Mouse (Mus musculus): Measurements from ENCODE around the gene F3. TPM values are rescaled to one million over a fixed set of nuclear protein-coding genes. Genes with fewer than 3 reads are reported as not detected.

F3 gene
- polyA plus RNA-seq, 1 experiment from 2014 or later = 6.3 TPM

- WGBS = 74% methylated on average over 7 of the region's 7 CpGs
- H3K4me2 ChIP-seq = no peak overlapping the region
- ATAC-seq (ENCODE audit: insufficient number of reproducible peaks, low FRiP score) = no peak
- no peaks in the 10 kb centered on the region for H3K36me3 ChIP-seq
- H3K9ac ChIP-seq = no peak overlapping the region
- no peak overlapping the region for H3K27ac ChIP-seq (ENCODE audit: poor library complexity, severe bottlenecking)
- H3K27me3 ChIP-seq (replicated peaks) = no peaks in the 10 kb centered on the region
- H3K4me1 ChIP-seq (replicated peaks) = peaks cover 43% of the 10 kb centered on the region
- no peaks in the 10 kb centered on the region for H3K9me3 ChIP-seq (replicated peaks)
- H3K4me3 ChIP-seq = no peak overlapping the region
These were observed 12.3 kb upstream of the F3 start for GRCm38 (mm10) chr3:121710894-121711531.

- Histone ChIP-seq H3K4me2 (no peak overlapping the region), H3K27ac (ENCODE audit: poor library complexity, severe bottlenecking) (no peak overlapping the region), H3K4me3 (no peak overlapping the region), H3K4me1 (replicated peaks) (peaks cover 43% of the 10 kb centered on the region), H3K27me3 (replicated peaks) (no peaks in the 10 kb centered on the region), H3K9ac (no peak overlapping the region), H3K36me3 (no peaks in the 10 kb centered on the region), H3K9me3 (replicated peaks) (no peaks in the 10 kb centered on the region)
- no peak for ATAC-seq (ENCODE audit: insufficient number of reproducible peaks, low FRiP score)
- 71% methylated on average over 4 of the region's 4 CpGs for WGBS
These were observed 11.1 kb upstream of the F3 start for GRCm38 (mm10) chr3:121712222-121712621.

GRCm38 (mm10) chr3:121713151-121713701, 10.1 kb upstream of the F3 start:
- peaks cover 43% of the 10 kb centered on the region for H3K4me1 ChIP-seq (replicated peaks)
- no peak overlapping the region for H3K4me3 ChIP-seq
- no peak overlapping the region for H3K27ac ChIP-seq (ENCODE audit: poor library complexity, severe bottlenecking)
- no peaks in the 10 kb centered on the region for H3K9me3 ChIP-seq (replicated peaks)
- ATAC-seq (ENCODE audit: insufficient number of reproducible peaks, low FRiP score) = peak; percentile 39
- H3K4me2 ChIP-seq = peak overlapping the region; percentile 48
- no peaks in the 10 kb centered on the region for H3K27me3 ChIP-seq (replicated peaks)
- WGBS = 24% methylated on average over 17 of the region's 17 CpGs
- H3K36me3 ChIP-seq = no peaks in the 10 kb centered on the region
- 0 out of 2 replicates have a peak overlapping the region, but pooled peaks have one; percentile 28 for H3K9ac ChIP-seq

GRCm38 (mm10) chr3:121713816-121714215, 9.5 kb upstream of the F3 start:
- Histone ChIP-seq H3K27ac (ENCODE audit: poor library complexity, severe bottlenecking) (no peak overlapping the region), H3K4me2 (peak overlapping the region; percentile 48), H3K9me3 (replicated peaks) (no peaks in the 10 kb centered on the region), H3K9ac (no peak overlapping the region), H3K4me1 (replicated peaks) (peaks cover 43% of the 10 kb centered on the region), H3K4me3 (no peak overlapping the region), H3K27me3 (replicated peaks) (no peaks in the 10 kb centered on the region), H3K36me3 (no peaks in the 10 kb centered on the region)
- 71% methylated on average over 8 of the region's 8 CpGs for WGBS
- 0 out of 2 replicates have a peak, but pooled peaks have one; percentile 29 for ATAC-seq (ENCODE audit: insufficient number of reproducible peaks, low FRiP score)

- Histone ChIP-seq H3K27me3 (replicated peaks) (0 out of 2 replicates have a peak, but pooled peaks cover 1% of the 10 kb centered on the region), H3K9ac (no peak overlapping the region), H3K9me3 (replicated peaks) (no peaks in the 10 kb centered on the region), H3K4me3 (no peak overlapping the region), H3K36me3 (no peaks in the 10 kb centered on the region), H3K4me1 (replicated peaks) (peaks cover 43% of the 10 kb centered on the region), H3K4me2 (no peak overlapping the region), H3K27ac (ENCODE audit: poor library complexity, severe bottlenecking) (no peak overlapping the region)
- 54% methylated on average over 2 of the region's 2 CpGs for WGBS
- ATAC-seq (ENCODE audit: insufficient number of reproducible peaks, low FRiP score) = no peak
These were observed 8.9 kb upstream of the F3 start for GRCm38 (mm10) chr3:121714461-121714860.

- no peak overlapping the region for H3K4me3 ChIP-seq
- peaks cover 43% of the 10 kb centered on the region for H3K4me1 ChIP-seq (replicated peaks)
- no peak overlapping the region for H3K9ac ChIP-seq
- H3K9me3 ChIP-seq (replicated peaks) = no peaks in the 10 kb centered on the region
- H3K27ac ChIP-seq (ENCODE audit: poor library complexity, severe bottlenecking) = no peak overlapping the region
- H3K4me2 ChIP-seq = no peak overlapping the region
- 0 out of 2 replicates have a peak, but pooled peaks cover 4% of the 10 kb centered on the region for H3K27me3 ChIP-seq (replicated peaks)
- no peaks in the 10 kb centered on the region for H3K36me3 ChIP-seq
- ATAC-seq (ENCODE audit: insufficient number of reproducible peaks, low FRiP score) = no peak
These were observed 8.0 kb upstream of the F3 start for GRCm38 (mm10) chr3:121715336-121715735.

- ATAC-seq (ENCODE audit: insufficient number of reproducible peaks, low FRiP score) = no peak
- Histone ChIP-seq H3K9ac (no peak overlapping the region), H3K36me3 (no peaks in the 10 kb centered on the region), H3K4me1 (replicated peaks) (peaks cover 40% of the 10 kb centered on the region), H3K27me3 (replicated peaks) (0 out of 2 replicates have a peak, but pooled peaks cover 4% of the 10 kb centered on the region), H3K4me2 (no peak overlapping the region), H3K4me3 (no peak overlapping the region), H3K27ac (ENCODE audit: poor library complexity, severe bottlenecking) (no peak overlapping the region), H3K9me3 (replicated peaks) (no peaks in the 10 kb centered on the region)
- WGBS = 48% methylated on average over 6 of the region's 6 CpGs
These were observed 7.4 kb upstream of the F3 start for GRCm38 (mm10) chr3:121715741-121716459.

- Histone ChIP-seq H3K9me3 (replicated peaks) (no peaks in the 10 kb centered on the region), H3K27me3 (replicated peaks) (0 out of 2 replicates have a peak, but pooled peaks cover 9% of the 10 kb centered on the region), H3K9ac (no peak overlapping the region), H3K27ac (ENCODE audit: poor library complexity, severe bottlenecking) (no peak overlapping the region), H3K4me2 (no peak overlapping the region), H3K4me1 (replicated peaks) (peaks cover 38% of the 10 kb centered on the region), H3K4me3 (no peak overlapping the region), H3K36me3 (no peaks in the 10 kb centered on the region)
- ATAC-seq (ENCODE audit: insufficient number of reproducible peaks, low FRiP score) = no peak
- 80% methylated on average over 5 of the region's 5 CpGs for WGBS
These were observed 6.9 kb upstream of the F3 start for GRCm38 (mm10) chr3:121716480-121716879.

GRCm38 (mm10) chr3:121718679-121719078, 4.7 kb upstream of the F3 start:
- no peaks in the 10 kb centered on the region for H3K36me3 ChIP-seq
- WGBS = 65% methylated on average over 8 of the region's 8 CpGs
- H3K9ac ChIP-seq = no peak overlapping the region
- no peaks in the 10 kb centered on the region for H3K9me3 ChIP-seq (replicated peaks)
- H3K4me2 ChIP-seq = no peak overlapping the region
- H3K4me1 ChIP-seq (replicated peaks) = peaks cover 35% of the 10 kb centered on the region
- H3K4me3 ChIP-seq = no peak overlapping the region
- no peak overlapping the region for H3K27ac ChIP-seq (ENCODE audit: poor library complexity, severe bottlenecking)
- no peak for ATAC-seq (ENCODE audit: insufficient number of reproducible peaks, low FRiP score)
- peaks cover 10% of the 10 kb centered on the region; the same call in 1 of the 2 replicates for H3K27me3 ChIP-seq (replicated peaks)

GRCm38 (mm10) chr3:121719701-121720100, 3.6 kb upstream of the F3 start:
- 79% methylated on average over 3 of the region's 3 CpGs for WGBS

More at GRCm38 (mm10) chr3:121719701-121720100, 3.6 kb upstream of the F3 start:
- Histone ChIP-seq H3K4me1 (replicated peaks) (peaks cover 38% of the 10 kb centered on the region), H3K9me3 (replicated peaks) (no peaks in the 10 kb centered on the region), H3K27me3 (replicated peaks) (peaks cover 10% of the 10 kb centered on the region; the same call in 1 of the 2 replicates), H3K27ac (ENCODE audit: poor library complexity, severe bottlenecking) (no peak overlapping the region), H3K4me2 (no peak overlapping the region), H3K9ac (no peak overlapping the region), H3K4me3 (no peak overlapping the region), H3K36me3 (no peaks in the 10 kb centered on the region)
- ATAC-seq (ENCODE audit: insufficient number of reproducible peaks, low FRiP score) = no peak

Measured in heart, embryonic 12.5 days (tissue).